Mouse (Mus musculus): ENCODE measurements around the gene Drg2. TPM values are rescaled to one million over a fixed set of nuclear protein-coding genes. Genes with fewer than 3 reads are reported as not detected.
A peak's percentile ranks its signal among the peaks of the same experiment; 100 is the strongest.
"Not testable (repeated sequence)": the region's sequence is repeated elsewhere in the genome, so short reads cannot be mapped to it uniquely, and the experiment has no call there.

The Drg2 gene
- polyA plus RNA-seq, 1 experiment from 2014 or later, result 105 TPM

GRCm38 (mm10) chr11:60435133-60435532, 19.3 kb upstream of the Drg2 start:
- DNase-seq (no peak), ATAC-seq (ENCODE audit: insufficient read depth) (no peak)
- Histone ChIP-seq H3K27ac (ENCODE audit: low read depth) (no peak overlapping the region), H3K4me2 (no peak overlapping the region), H3K36me3 (ENCODE audit: insufficient read depth) (peaks cover 46% of the 10 kb centered on the region), H3K4me1 (ENCODE audit: insufficient read depth) (no peaks in the 10 kb centered on the region), H3K9ac (no peak overlapping the region), H3K9me3 (ENCODE audit: low read depth, low read length) (no peaks in the 10 kb centered on the region), H3K27me3 (ENCODE audit: insufficient read depth, low read length) (no peaks in the 10 kb centered on the region), H3K4me3 (ENCODE audit: low read depth, low read length) (no peak overlapping the region)
- WGBS, result 89% methylated on average over 1 of the region's 1 CpGs
- TF ChIP-seq CTCF (IDR thresholded peaks at IDR 0.05; ENCODE audit: low read depth), result no peak

- Histone ChIP-seq H3K4me1 (ENCODE audit: insufficient read depth) (no peaks in the 10 kb centered on the region), H3K4me2 (no peak overlapping the region), H3K4me3 (ENCODE audit: low read depth, low read length) (no peak overlapping the region), H3K36me3 (ENCODE audit: insufficient read depth) (peaks cover 52% of the 10 kb centered on the region), H3K9me3 (ENCODE audit: low read depth, low read length) (no peaks in the 10 kb centered on the region), H3K27me3 (ENCODE audit: insufficient read depth, low read length) (no peaks in the 10 kb centered on the region), H3K9ac (no peak overlapping the region), H3K27ac (ENCODE audit: low read depth) (no peak overlapping the region)
- DNase-seq (no peak), ATAC-seq (ENCODE audit: insufficient read depth) (no peak)
- no peak for TF ChIP-seq CTCF (IDR thresholded peaks at IDR 0.05; ENCODE audit: low read depth)
- WGBS, result 89% methylated on average over 3 of the region's 3 CpGs
These were observed 17.8 kb upstream of the Drg2 start for GRCm38 (mm10) chr11:60436618-60437017.

- H3K9me3 ChIP-seq (ENCODE audit: low read depth, low read length); H3K4me2 ChIP-seq; H3K27me3 ChIP-seq (ENCODE audit: insufficient read depth, low read length); DNase-seq; H3K4me1 ChIP-seq (ENCODE audit: insufficient read depth); H3K9ac ChIP-seq; ATAC-seq (ENCODE audit: insufficient read depth); H3K27ac ChIP-seq (ENCODE audit: low read depth); H3K4me3 ChIP-seq (ENCODE audit: low read depth, low read length): not testable (repeated sequence)
- H3K36me3 ChIP-seq (ENCODE audit: insufficient read depth), result peaks cover 60% of the 10 kb centered on the region
- 16% methylated on average over 1 of the region's 1 CpGs for WGBS
These were observed 14.8 kb upstream of the Drg2 start for GRCm38 (mm10) chr11:60439621-60440020.

- no peaks in the 10 kb centered on the region for H3K9me3 ChIP-seq (ENCODE audit: low read depth, low read length)
- no peak overlapping the region for H3K4me2 ChIP-seq
- 38% methylated on average over 7 of the region's 7 CpGs for WGBS
- peaks cover 60% of the 10 kb centered on the region for H3K36me3 ChIP-seq (ENCODE audit: insufficient read depth)
- no peak overlapping the region for H3K4me3 ChIP-seq (ENCODE audit: low read depth, low read length)
- ATAC-seq (ENCODE audit: insufficient read depth), result no peak
- H3K9ac ChIP-seq, result no peak overlapping the region
- H3K27me3 ChIP-seq (ENCODE audit: insufficient read depth, low read length), result no peaks in the 10 kb centered on the region
- no peak for DNase-seq
- no peak overlapping the region for H3K27ac ChIP-seq (ENCODE audit: low read depth)
- no peaks in the 10 kb centered on the region for H3K4me1 ChIP-seq (ENCODE audit: insufficient read depth)
- TF ChIP-seq CTCF (IDR thresholded peaks at IDR 0.05; ENCODE audit: low read depth), result no peak
These were observed 14.2 kb upstream of the Drg2 start for GRCm38 (mm10) chr11:60440176-60440575.

- DNase-seq, result no peak
- Histone ChIP-seq H3K36me3 (ENCODE audit: insufficient read depth) (peaks cover 41% of the 10 kb centered on the region), H3K4me3 (ENCODE audit: low read depth, low read length) (no peak overlapping the region), H3K9ac (no peak overlapping the region), H3K4me2 (no peak overlapping the region), H3K27me3 (ENCODE audit: insufficient read depth, low read length) (no peaks in the 10 kb centered on the region), H3K4me1 (ENCODE audit: insufficient read depth) (no peaks in the 10 kb centered on the region), H3K9me3 (ENCODE audit: low read depth, low read length) (no peaks in the 10 kb centered on the region), H3K27ac (ENCODE audit: low read depth) (no peak overlapping the region)
- TF ChIP-seq CTCF (IDR thresholded peaks at IDR 0.05; ENCODE audit: low read depth), result no peak
- 81% methylated on average over 6 of the region's 6 CpGs for WGBS
- no peak for ATAC-seq (ENCODE audit: insufficient read depth)
These were observed 11.5 kb upstream of the Drg2 start for GRCm38 (mm10) chr11:60442896-60443295.

GRCm38 (mm10) chr11:60444007-60444406, 10.4 kb upstream of the Drg2 start:
- H3K4me1 ChIP-seq (ENCODE audit: insufficient read depth), result no peaks in the 10 kb centered on the region
- TF ChIP-seq CTCF (IDR thresholded peaks at IDR 0.05; ENCODE audit: low read depth), result no peak
- H3K27me3 ChIP-seq (ENCODE audit: insufficient read depth, low read length), result no peaks in the 10 kb centered on the region
- H3K27ac ChIP-seq (ENCODE audit: low read depth), result no peak overlapping the region
- H3K4me3 ChIP-seq (ENCODE audit: low read depth, low read length), result no peak overlapping the region
- H3K4me2 ChIP-seq, result no peak overlapping the region
- ATAC-seq (ENCODE audit: insufficient read depth) (no peak), DNase-seq (no peak)
- WGBS, result 65% methylated on average over 4 of the region's 4 CpGs
- no peak overlapping the region for H3K9ac ChIP-seq
- peaks cover 33% of the 10 kb centered on the region for H3K36me3 ChIP-seq (ENCODE audit: insufficient read depth)
- H3K9me3 ChIP-seq (ENCODE audit: low read depth, low read length), result no peaks in the 10 kb centered on the region

- H3K9ac ChIP-seq, result peak overlapping the region; percentile 88
- peaks cover 35% of the 10 kb centered on the region for H3K36me3 ChIP-seq (ENCODE audit: insufficient read depth)
- WGBS, result 1% methylated on average over 17 of the region's 17 CpGs
- peak overlapping the region; percentile 93 for H3K4me2 ChIP-seq
- H3K4me1 ChIP-seq (ENCODE audit: insufficient read depth), result 0 out of 2 replicates have a peak, but pooled peaks cover 5% of the 10 kb centered on the region
- no peaks in the 10 kb centered on the region for H3K9me3 ChIP-seq (ENCODE audit: low read depth, low read length)
- DNase-seq, result no peak
- peak overlapping the region; percentile 72 for H3K4me3 ChIP-seq (ENCODE audit: low read depth, low read length)
- peak; percentile 42 for ATAC-seq (ENCODE audit: insufficient read depth)
- no peaks in the 10 kb centered on the region for H3K27me3 ChIP-seq (ENCODE audit: insufficient read depth, low read length)
- no peak for TF ChIP-seq CTCF (IDR thresholded peaks at IDR 0.05; ENCODE audit: low read depth)
- H3K27ac ChIP-seq (ENCODE audit: low read depth), result no peak overlapping the region
These were observed 325 bp downstream of the Drg2 start for GRCm38 (mm10) chr11:60454745-60455087.

- ATAC-seq (ENCODE audit: insufficient read depth), result no peak
- peak; percentile 12 for DNase-seq
- no peak overlapping the region for H3K4me2 ChIP-seq
- no peaks in the 10 kb centered on the region for H3K9me3 ChIP-seq (ENCODE audit: low read depth, low read length)
- H3K27ac ChIP-seq (ENCODE audit: low read depth), result no peak overlapping the region
- no peak overlapping the region for H3K9ac ChIP-seq
- H3K4me1 ChIP-seq (ENCODE audit: insufficient read depth), result 0 out of 2 replicates have a peak, but pooled peaks cover 5% of the 10 kb centered on the region
- TF ChIP-seq CTCF (IDR thresholded peaks at IDR 0.05; ENCODE audit: low read depth), result no peak
- H3K36me3 ChIP-seq (ENCODE audit: insufficient read depth), result peaks cover 68% of the 10 kb centered on the region
- 92% methylated on average over 1 of the region's 1 CpGs for WGBS
- no peaks in the 10 kb centered on the region for H3K27me3 ChIP-seq (ENCODE audit: insufficient read depth, low read length)
- H3K4me3 ChIP-seq (ENCODE audit: low read depth, low read length), result no peak overlapping the region
These were observed 3.6 kb downstream of the Drg2 start for GRCm38 (mm10) chr11:60457973-60458372.

Data from lung, embryonic 14.5 days (tissue).